Mouse (Mus musculus) 3T3-L1 (cell line): ENCODE measurements around the gene Spint1.

Experiments used
- DNase-seq: peaks from one replicate; pipeline ENCODE4 v3.0.0-alpha.2; 2015; ENCODE audit warnings: low read depth, low spot score

Gene Spint1

GRCm38 (mm10) chr2:119237210-119237870, at the start of gene Spint1:
TSS of gene Spint1 (plus strand) at chr2:119237362.
- DNase-seq: no peak

- DNase-seq: peak; percentile 93
These were observed 48.0 kb upstream of the Spint1 start for GRCm38 (mm10) chr2:119189029-119189710.

- no peak for DNase-seq
These were observed 46.2 kb upstream of the Spint1 start for GRCm38 (mm10) chr2:119190969-119191368.

- no peak for DNase-seq
These were observed 43.0 kb upstream of the Spint1 start for GRCm38 (mm10) chr2:119194140-119194539.

- DNase-seq: peak; percentile 71
These were observed 40.6 kb upstream of the Spint1 start for GRCm38 (mm10) chr2:119196316-119197108.

- no peak for DNase-seq
These were observed 39.7 kb upstream of the Spint1 start for GRCm38 (mm10) chr2:119197493-119197892.

GRCm38 (mm10) chr2:119198049-119198448, 39.1 kb upstream of the Spint1 start:
- no peak for DNase-seq

GRCm38 (mm10) chr2:119198934-119199333, 38.2 kb upstream of the Spint1 start:
- no peak for DNase-seq

GRCm38 (mm10) chr2:119202914-119203453, 34.2 kb upstream of the Spint1 start:
- no peak for DNase-seq

GRCm38 (mm10) chr2:119203871-119204460, 33.2 kb upstream of the Spint1 start:
- DNase-seq: peak; percentile 66

- no peak for DNase-seq
These were observed 29.2 kb upstream of the Spint1 start for GRCm38 (mm10) chr2:119207961-119208343.

- DNase-seq: peak; percentile 99
These were observed 28.6 kb upstream of the Spint1 start, which contains the start of the genes Zfyve19 and Dnajc17 for GRCm38 (mm10) chr2:119208344-119209175. TSS of gene Zfyve19 (plus strand) at chr2:119208617. TSS of gene Dnajc17 (minus strand) at chr2:119208795.

- DNase-seq: no peak
These were observed 28.0 kb upstream of the Spint1 start for GRCm38 (mm10) chr2:119209176-119209507.

GRCm38 (mm10) chr2:119229775-119230704, 7.1 kb upstream of the Spint1 start, which contains the start of gene Ppp1r14d:
TSS of gene Ppp1r14d (minus strand) at chr2:119229906.
- DNase-seq: no peak

- DNase-seq: no peak
These were observed 416 bp upstream of the Spint1 start for GRCm38 (mm10) chr2:119236682-119237209.

GRCm38 (mm10) chr2:119237871-119238220, 684 bp downstream of the Spint1 start:
- no peak for DNase-seq

GRCm38 (mm10) chr2:119238671-119239070, 1.5 kb downstream of the Spint1 start:
- DNase-seq: no peak

- no peak for DNase-seq
These were observed 3.1 kb downstream of the Spint1 start for GRCm38 (mm10) chr2:119240075-119240818.

- DNase-seq: no peak
These were observed 3.6 kb downstream of the Spint1 start for GRCm38 (mm10) chr2:119240819-119241186.
